In genomic region chr5:121959688-121960087, GRCm38 (mm10) we compare ENCODE assay signal across 14 mouse cellular contexts.
DNase-seq lines count a peak whose midpoint lies in the region; ATAC-seq and TF ChIP-seq lines count a peak whose summit lies in the region.
"Had no signal": no experiment of that assay in that cellular context is flagged by ENCODE, and none has a peak within 500 bp of the region (broad histone marks: within the 10 kb centered on the region; RNA-seq: fewer than 3 reads in every experiment).

No protein-coding gene starts in this region.

- TF ChIP-seq CTCF in heart, postnatal 0 days (IDR thresholded peaks at IDR 0.05; ENCODE audit: low read depth), result no peak
- TF ChIP-seq CTCF in lung, embryonic 14.5 days (IDR thresholded peaks at IDR 0.05; ENCODE audit: low read depth), result no peak

- no peak overlapping the region for H3K9ac ChIP-seq in heart, postnatal 0 days (replicated peaks; ENCODE audit: low read depth, low read length)
- H3K9ac ChIP-seq in lung, embryonic 14.5 days, result no peak overlapping the region
- H3K9ac ChIP-seq: embryonic facial prominence, embryonic 12.5 days; kidney, embryonic 15.5 days; liver, postnatal 0 days had no signal

- no peaks in the 10 kb centered on the region for H3K36me3 ChIP-seq in heart, postnatal 0 days (replicated peaks; ENCODE audit: control insufficient read depth, insufficient read depth, low read length)
- no peaks in the 10 kb centered on the region for H3K36me3 ChIP-seq in lung, embryonic 14.5 days (ENCODE audit: insufficient read depth)
- H3K36me3 ChIP-seq: embryonic facial prominence, embryonic 12.5 days; kidney, embryonic 15.5 days had no signal

- H3K27me3 ChIP-seq in heart, postnatal 0 days (ENCODE audit: control insufficient read depth, insufficient read depth, low read length), result no peaks in the 10 kb centered on the region
- H3K27me3 ChIP-seq in lung, embryonic 14.5 days (ENCODE audit: insufficient read depth, low read length), result no peaks in the 10 kb centered on the region
- H3K27me3 ChIP-seq: embryonic facial prominence, embryonic 12.5 days; kidney, embryonic 15.5 days had no signal

- 30% methylated on average over 10 of the region's 10 CpGs for WGBS in heart, postnatal 0 days
- whole genome bisulfite sequencing in lung, embryonic 14.5 days, result 45% methylated on average over 10 of the region's 10 CpGs

- H3K9me3 ChIP-seq in heart, postnatal 0 days (replicated peaks; ENCODE audit: control insufficient read depth, low read length), result no peaks in the 10 kb centered on the region
- H3K9me3 ChIP-seq in lung, embryonic 14.5 days (ENCODE audit: low read depth, low read length), result no peaks in the 10 kb centered on the region
- H3K9me3 ChIP-seq: embryonic facial prominence, embryonic 12.5 days; kidney, embryonic 15.5 days had no signal

- H3K27ac ChIP-seq in heart, postnatal 0 days (ENCODE audit: low read depth), result no peak overlapping the region
- H3K27ac ChIP-seq in lung, embryonic 14.5 days (ENCODE audit: low read depth), result no peak overlapping the region
- H3K27ac ChIP-seq: embryonic facial prominence, embryonic 12.5 days; kidney, embryonic 15.5 days had no signal

- DNase-seq in heart, postnatal 0 days (ENCODE audit: low spot score), result peak; percentile 16
- DNase-seq in heart, adult 11 months, result no peak
- peak; percentile 87 for DNase-seq in lung, embryonic 14.5 days
- no peak for DNase-seq in lung, postnatal 25 days (ENCODE audit: low spot score)
- DNase-seq in brain, adult 2 months (ENCODE audit: low read depth, low spot score), result peak; percentile 53
- peak; percentile 52 to 73 for DNase-seq in left cerebral cortex, postnatal 14 days (ENCODE audit: low spot score in 2 of 2)
- DNase-seq: adrenal gland, postnatal 36 days; cerebellum, adult 9-10 months; liver, postnatal 0 days; thymus, postnatal 4 days had no signal

- no peak overlapping the region for H3K4me3 ChIP-seq in heart, postnatal 0 days (ENCODE audit: low read depth, low read length)
- no peak overlapping the region for H3K4me3 ChIP-seq in lung, embryonic 14.5 days (ENCODE audit: low read depth, low read length)
- H3K4me3 ChIP-seq: embryonic facial prominence, embryonic 12.5 days; kidney, embryonic 15.5 days had no signal

- peaks cover 17% of the 10 kb centered on the region; the same call in 1 of the 2 replicates for H3K4me1 ChIP-seq in heart, postnatal 0 days (ENCODE audit: control insufficient read depth, insufficient read depth)
- H3K4me1 ChIP-seq in lung, embryonic 14.5 days (ENCODE audit: insufficient read depth), result peaks cover 8% of the 10 kb centered on the region; the same call in 1 of the 2 replicates

- intact Hi-C loops in left cerebral cortex, postnatal 14 days (cut with DNase I), result no loop called here

- no peak for TF ChIP-seq EP300 in heart, postnatal 0 days (IDR thresholded peaks at IDR 0.05; ENCODE audit: low read depth)

- H3K4me2 ChIP-seq in heart, postnatal 0 days (ENCODE audit: low read depth, low read length), result no peak overlapping the region
- no peak overlapping the region for H3K4me2 ChIP-seq in lung, embryonic 14.5 days
- H3K4me2 ChIP-seq: embryonic facial prominence, embryonic 12.5 days; kidney, embryonic 15.5 days had no signal

- no peak for ATAC-seq in heart, postnatal 0 days (ENCODE audit: insufficient read depth, low read depth)
- peak; percentile 60; the same call in 1 of the 2 replicates for ATAC-seq in lung, embryonic 14.5 days (ENCODE audit: insufficient read depth)
- no peak for ATAC-seq in monocyte, adult 5-6 weeks (replicated peaks; ENCODE audit: insufficient number of reproducible peaks, low FRiP score, low TSS enrichment, poor library complexity, severe bottlenecking)
- no peak for ATAC-seq in erythroid progenitor cell, adult 5-6 weeks (replicated peaks; ENCODE audit: low FRiP score, poor library complexity, severe bottlenecking)
- ATAC-seq: liver, postnatal 0 days had no signal

Comparison
In these comparisons a context has a peak if more than half of its experiments do, and no peak if none do; other contexts are left out.
1. DNase-seq: peak in heart, postnatal 0 days (single experiment), lung, embryonic 14.5 days (single experiment), brain, adult 2 months (single experiment) and left cerebral cortex, postnatal 14 days (2 of 2); none in heart, adult 11 months (single experiment) and lung, postnatal 25 days (single experiment).